Mouse (Mus musculus): ENCODE measurements around the gene Rab23.

Rab23 gene

DNA sequence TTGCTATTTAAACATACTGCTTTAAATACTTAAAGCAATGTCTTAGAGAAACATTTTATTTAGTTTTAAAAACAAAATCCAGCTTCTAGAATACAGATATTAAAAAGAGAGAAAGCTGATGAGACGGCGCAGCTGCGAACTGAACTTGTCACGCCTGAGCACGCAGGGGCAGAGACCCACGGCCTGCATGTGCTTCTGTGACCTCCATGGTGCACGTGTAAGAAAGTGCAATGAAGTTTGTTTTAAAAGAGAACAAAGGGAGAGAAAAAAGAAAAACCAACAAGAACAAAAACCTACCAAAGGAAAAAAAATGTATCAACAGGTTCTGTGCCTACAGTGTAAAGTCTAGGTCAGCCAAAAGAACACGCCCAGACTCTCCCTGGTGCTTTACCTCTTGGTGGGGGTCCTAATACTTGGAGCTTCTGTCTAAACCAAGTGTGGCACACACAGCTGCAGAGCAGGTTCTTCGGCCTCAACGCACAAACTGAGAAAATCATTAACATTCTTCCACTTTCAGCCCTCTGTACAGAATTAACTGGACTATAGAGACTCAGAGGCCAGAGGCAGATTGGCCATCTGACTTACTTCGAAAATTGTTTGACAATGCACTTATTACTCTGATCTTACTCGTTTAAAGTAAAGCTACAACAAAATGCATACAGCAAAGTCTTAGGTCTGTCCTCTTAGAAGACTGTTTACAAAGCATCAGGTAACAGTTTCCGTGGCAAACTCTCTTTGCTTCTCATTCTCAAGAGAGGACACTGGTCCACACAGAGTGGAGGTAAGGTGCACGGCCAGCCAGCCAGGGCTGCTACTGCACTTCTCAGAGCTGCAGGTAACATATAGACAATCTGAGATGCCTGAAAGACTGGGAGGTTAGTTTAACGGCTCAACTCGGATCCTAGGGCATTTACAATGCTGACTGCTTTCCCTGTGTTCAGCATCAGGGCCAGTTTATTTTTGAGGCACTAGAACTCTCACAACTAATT, 47.1 kb downstream of the Rab23 start:
- no peak for DNase-seq (ENCODE audit: low spot score in 2 of 2)

DNA sequence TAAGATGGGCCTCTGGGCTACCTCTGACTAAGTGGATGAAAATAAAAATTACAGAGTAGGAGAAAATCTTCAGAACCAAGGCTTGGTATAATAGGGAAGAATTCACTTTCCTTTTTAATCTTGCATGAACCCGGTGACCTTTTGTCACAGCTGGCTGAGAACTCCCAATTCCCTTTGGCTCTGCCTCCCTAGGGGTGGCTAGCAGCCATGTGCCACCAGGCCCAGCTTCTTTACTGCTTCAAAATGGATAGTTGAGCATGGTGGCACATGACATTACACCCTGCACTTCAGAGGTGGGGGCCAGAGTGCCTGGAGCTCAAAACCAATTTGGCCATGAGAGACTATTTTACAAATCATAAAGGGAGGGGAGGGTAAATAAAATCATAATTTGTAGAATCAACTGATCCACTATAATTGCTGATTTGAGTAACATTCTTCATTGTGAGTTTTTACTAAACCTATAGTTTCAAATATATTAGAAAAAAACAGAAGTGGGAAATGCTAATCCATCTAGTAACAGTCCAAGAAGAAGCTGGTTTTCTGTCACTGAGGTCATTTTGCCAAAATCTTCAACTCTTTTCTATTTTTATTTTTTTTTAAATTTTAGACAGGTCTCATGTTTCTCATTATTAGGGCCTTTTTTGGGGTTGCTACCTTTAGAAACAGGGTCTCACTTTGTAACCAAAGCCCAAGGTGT, 48.6 kb downstream of the Rab23 start:
- no peak for DNase-seq (ENCODE audit: low spot score in 2 of 2)

DNA sequence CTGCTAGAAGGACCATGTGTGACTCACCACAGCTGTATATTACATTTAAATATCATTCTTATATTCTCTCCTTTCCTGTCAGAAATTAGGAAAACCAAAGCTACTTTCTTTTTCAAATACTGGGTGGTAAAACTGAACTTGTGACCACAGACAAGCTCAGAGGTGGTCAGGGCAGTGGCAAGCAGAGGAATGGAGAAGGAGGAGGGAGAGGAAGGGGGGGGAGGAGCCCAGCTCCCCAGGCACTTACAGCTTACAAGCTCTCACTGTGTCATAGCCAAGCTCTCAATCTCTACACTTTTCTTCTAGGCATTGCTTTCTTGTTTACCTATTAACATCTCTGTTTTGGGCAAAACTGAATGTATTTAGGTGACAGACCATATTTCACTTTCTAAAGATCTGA, 49.1 kb downstream of the Rab23 start:
- no peak for DNase-seq (ENCODE audit: low spot score in 2 of 2)

- DNase-seq (ENCODE audit: low spot score in 2 of 2), result no peak
Observed at GRCm38 (mm10) chr1:33771621-33772020, 51.9 kb downstream of the Rab23 start.

- no peak for DNase-seq (ENCODE audit: low spot score in 2 of 2)
Observed at GRCm38 (mm10) chr1:33772106-33772505, 52.4 kb downstream of the Rab23 start.

DNA sequence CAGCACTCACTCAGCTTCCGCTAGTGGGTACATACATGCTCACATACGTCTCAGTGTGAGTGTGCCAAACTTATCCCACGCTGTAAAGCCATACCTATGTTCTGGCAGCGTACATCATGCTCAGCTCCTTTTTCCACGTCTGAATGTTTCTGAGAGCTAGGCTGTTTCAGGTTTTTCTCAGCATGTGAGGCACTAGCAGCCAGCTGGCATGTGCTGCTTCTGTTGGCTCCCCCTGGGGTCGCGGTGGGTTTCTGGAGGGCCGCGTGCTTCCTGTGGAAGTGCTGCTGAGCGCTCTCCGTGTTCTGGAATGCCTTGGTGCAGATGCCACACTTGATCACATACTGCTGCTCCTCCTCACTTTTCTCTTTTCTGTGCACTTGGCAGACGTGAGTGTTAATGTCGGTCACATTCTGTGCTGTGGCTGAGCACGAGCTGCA, 56.5 kb downstream of the Rab23 start:
- DNase-seq (ENCODE audit: low spot score in 2 of 2), result no peak

DNA sequence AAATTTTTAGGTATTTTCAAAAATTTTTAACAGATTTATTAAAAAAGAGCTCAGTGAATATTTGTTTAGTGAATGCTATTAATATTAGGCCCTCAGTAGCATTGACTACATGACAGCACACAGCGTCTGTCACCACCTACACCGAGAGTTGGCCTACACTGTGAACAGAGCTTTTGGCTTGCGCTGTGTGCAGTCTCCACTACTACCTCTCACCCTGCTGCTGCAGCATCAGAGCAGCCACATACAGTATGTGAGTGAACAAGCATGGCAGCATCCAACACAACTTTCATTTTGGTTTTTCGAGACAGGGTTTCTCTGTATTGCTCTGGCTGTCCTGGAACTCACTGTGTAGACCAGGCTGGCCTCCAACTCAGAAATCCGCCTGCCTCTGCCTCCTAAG, 64.9 kb downstream of the Rab23 start:
- no peak for DNase-seq (ENCODE audit: low spot score in 2 of 2)

- no peak for DNase-seq (ENCODE audit: low spot score in 2 of 2)
Observed at GRCm38 (mm10) chr1:33788072-33788471, 68.4 kb downstream of the Rab23 start.

DNA sequence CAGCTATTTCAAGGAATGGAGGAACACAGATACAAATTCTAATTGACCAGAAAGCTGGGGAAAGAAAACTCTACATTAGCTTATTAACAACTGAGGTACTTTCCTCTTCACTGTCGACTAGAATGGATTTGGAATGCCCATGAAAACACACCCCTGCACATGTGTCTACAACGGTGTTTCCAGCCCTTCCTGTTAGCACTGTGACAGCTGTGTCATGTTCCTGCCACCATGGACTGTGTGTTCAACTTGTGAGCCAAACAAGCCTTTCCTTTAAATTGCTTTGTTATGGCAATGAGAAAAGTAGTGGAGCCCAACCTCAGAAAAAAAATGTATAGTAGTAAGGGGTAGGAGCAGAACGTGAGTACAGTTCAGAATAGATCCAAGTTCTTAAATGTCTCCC, 68.8 kb downstream of the Rab23 start:
- no peak for DNase-seq (ENCODE audit: low spot score in 2 of 2)

All from spleen, postnatal 4 days (tissue).